Mouse (Mus musculus) olfactory bulb, adult 2 months (tissue): ENCODE data around the gene Mks1.

Experiments
- CTCF ChIP-seq: fragments of 200-500 bp; IDR thresholded peaks from 2 replicates; pipeline ENCODE4 v1.5.1; 2012; ENCODE audit warnings: low read depth, mild to moderate bottlenecking, low read length, moderate library complexity; ENCODE audit not compliant: insufficient read depth
- POLR2A ChIP-seq: fragments of 200-500 bp; IDR thresholded peaks from 2 replicates; pipeline ENCODE4 v1.6.1; 2012; ENCODE audit warnings: mild to moderate bottlenecking, low read depth, low read length, moderate library complexity; ENCODE audit not compliant: insufficient read depth

DNA sequence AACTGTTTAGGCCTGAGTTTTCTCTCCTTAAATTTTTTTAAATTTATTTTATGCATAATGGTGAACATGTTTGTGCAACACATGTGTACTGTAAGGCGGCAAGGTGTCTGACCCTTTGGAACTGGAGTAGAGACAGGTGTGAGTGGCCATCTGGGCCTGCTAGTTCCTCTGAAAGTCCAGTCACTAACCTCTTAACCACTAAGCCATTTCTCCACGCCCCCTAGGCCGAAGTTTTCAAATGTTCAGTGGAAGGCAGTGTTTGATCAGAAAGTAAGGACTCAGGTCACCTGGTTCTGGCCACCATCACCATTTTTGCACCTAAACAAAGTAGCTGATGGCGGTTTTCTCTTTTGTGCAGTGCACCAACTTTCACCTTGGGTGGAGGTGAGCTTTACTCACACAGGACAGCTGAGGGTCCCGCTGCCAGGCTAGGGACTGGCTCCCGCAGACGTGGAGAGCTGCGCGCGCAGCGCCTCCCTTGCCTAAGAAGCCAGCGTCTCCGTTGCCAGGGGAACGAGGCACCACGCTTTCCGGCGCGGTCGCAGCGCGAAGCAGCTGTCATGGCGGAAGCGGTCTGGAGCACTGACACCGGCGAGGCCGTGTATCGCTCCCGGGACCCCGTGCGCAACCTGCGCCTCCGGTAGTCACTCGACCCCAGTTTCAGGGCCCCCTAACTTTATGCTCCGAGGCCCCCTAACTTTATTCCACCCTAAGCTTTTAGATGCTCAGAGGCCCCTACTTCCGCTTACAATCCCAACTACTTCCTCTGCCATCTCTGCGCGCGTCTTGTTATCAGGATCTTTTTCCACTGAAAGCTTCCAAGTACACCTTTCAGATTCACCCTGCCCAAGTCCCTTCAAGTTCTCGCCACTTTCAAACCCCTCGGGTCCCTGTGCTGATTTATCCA, at the start of gene Mks1:
- TF ChIP-seq CTCF (no peak), POLR2A (peak; percentile 84)
